Mouse (Mus musculus): Measurements from ENCODE around the gene Fgfr1op. TPM values are rescaled to one million over a fixed set of nuclear protein-coding genes. Genes with fewer than 3 reads are reported as not detected.

Fgfr1op gene
- polyA plus RNA-seq, 1 experiment from 2014 or later: 18.2 TPM

- 54% methylated on average over 10 of the region's 10 CpGs for WGBS (ENCODE audit: insufficient replicate concordance)
Observed at GRCm38 (mm10) chr17:8210675-8211074, 45.4 kb downstream of the Fgfr1op start.

GRCm38 (mm10) chr17:8211399-8211798, 46.1 kb downstream of the Fgfr1op start:
- Histone ChIP-seq H3K9ac (no peak overlapping the region), H3K9me3 (replicated peaks) (no peaks in the 10 kb centered on the region), H3K4me3 (no peak overlapping the region), H3K36me3 (no peaks in the 10 kb centered on the region), H3K27ac (no peak overlapping the region), H3K4me1 (no peaks in the 10 kb centered on the region), H3K4me2 (no peak overlapping the region), H3K27me3 (replicated peaks) (peaks cover 13% of the 10 kb centered on the region; the same call in 1 of the 2 replicates)
- 71% methylated on average over 6 of the region's 6 CpGs for WGBS (ENCODE audit: insufficient replicate concordance)
- no peak for ATAC-seq

More at GRCm38 (mm10) chr17:8210675-8211074, 45.4 kb downstream of the Fgfr1op start:
- no peak for ATAC-seq
- Histone ChIP-seq H3K9ac (no peak overlapping the region), H3K27me3 (replicated peaks) (peaks cover 13% of the 10 kb centered on the region; the same call in 1 of the 2 replicates), H3K4me3 (no peak overlapping the region), H3K4me1 (no peaks in the 10 kb centered on the region), H3K36me3 (no peaks in the 10 kb centered on the region), H3K4me2 (no peak overlapping the region), H3K9me3 (replicated peaks) (no peaks in the 10 kb centered on the region), H3K27ac (no peak overlapping the region)

DNA sequence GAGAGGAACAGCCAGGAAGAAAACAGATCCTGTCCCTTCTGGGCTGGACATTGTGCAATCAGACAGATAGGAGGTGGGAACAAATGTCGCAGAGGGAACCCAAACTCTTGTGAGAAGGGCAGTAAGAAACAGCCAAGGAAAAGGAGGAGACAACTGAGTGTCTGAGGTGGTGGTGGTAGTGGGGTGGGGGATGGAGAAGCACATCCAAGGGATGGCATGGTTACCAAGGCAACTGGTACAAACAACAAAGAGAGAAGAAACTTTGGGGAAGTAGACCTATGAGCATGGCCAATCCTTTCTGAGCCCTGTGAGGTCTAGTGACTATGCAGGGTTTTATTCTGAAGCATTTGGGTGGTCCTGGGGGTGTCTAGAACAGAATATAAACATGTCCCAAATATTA, 49.1 kb downstream of the Fgfr1op start:
- Histone ChIP-seq H3K27me3 (replicated peaks) (peaks cover 13% of the 10 kb centered on the region; the same call in 1 of the 2 replicates), H3K4me1 (no peaks in the 10 kb centered on the region), H3K4me2 (no peak overlapping the region), H3K36me3 (no peaks in the 10 kb centered on the region), H3K27ac (no peak overlapping the region), H3K4me3 (no peak overlapping the region), H3K9ac (no peak overlapping the region), H3K9me3 (replicated peaks) (no peaks in the 10 kb centered on the region)
- WGBS (ENCODE audit: insufficient replicate concordance): 39% methylated on average over 1 of the region's 1 CpGs
- no peak for ATAC-seq

DNA sequence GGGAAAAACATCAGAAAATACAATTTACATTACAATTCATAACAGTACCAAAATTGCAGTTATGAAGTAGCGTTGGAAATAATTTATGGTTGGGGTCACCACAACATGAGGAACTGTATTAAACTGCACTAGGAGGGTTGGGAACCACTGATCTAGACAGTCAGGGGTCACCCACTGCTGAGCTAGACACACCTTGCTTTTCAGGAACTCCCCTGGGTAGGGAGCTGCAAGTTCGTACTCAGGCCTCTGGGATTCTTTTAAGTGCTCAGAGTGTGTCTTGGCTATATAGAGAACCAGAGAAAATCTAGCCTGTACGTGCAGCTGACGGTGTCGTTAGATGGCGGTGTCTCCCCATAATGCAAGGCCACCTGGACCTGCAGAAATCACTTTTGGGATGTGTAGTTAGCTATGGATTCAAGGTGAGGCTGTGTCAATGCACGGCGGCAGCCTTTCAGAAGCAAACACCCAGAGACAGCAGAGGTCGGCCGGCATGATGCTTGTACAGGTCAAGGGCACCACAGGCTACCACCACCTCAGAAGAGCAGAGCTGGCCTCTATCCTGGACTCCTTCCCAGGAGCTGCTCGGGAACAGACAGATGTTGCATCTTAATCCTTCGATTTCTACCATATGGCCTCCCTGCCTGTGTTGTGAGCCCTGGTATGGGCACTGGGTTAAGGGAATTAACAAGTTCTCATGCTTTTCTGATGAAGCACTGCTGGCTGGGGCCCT, 49.9 kb downstream of the Fgfr1op start:
- H3K4me1 ChIP-seq: no peaks in the 10 kb centered on the region
- H3K4me2 ChIP-seq: no peak overlapping the region
- H3K4me3 ChIP-seq: no peak overlapping the region
- 73% methylated on average over 12 of the region's 12 CpGs for WGBS (ENCODE audit: insufficient replicate concordance)
- no peak for ATAC-seq
- peaks cover 13% of the 10 kb centered on the region; the same call in 1 of the 2 replicates for H3K27me3 ChIP-seq (replicated peaks)
- no peaks in the 10 kb centered on the region for H3K9me3 ChIP-seq (replicated peaks)
- no peak overlapping the region for H3K9ac ChIP-seq
- H3K36me3 ChIP-seq: no peaks in the 10 kb centered on the region
- H3K27ac ChIP-seq: no peak overlapping the region

DNA sequence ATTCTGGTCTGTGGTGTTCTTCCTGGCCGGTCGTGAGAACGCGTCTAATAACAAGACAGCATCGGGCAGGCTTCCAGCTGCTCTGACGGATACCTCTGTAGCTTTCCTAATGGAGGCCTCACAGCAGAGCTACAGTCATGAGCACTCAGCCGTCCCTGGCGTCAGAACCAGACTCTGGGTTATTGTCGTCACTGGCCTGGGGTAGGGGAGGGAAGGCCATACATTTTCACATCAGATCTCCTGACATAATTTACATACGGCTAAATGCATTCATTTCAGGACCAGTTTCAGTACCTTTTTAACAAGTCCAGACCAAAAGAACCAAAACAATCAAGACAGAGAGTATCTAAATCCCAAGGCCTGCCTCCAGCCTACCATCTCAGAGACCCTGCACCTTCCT, 57.9 kb downstream of the Fgfr1op start:
- no peak for ATAC-seq
- no peaks in the 10 kb centered on the region for H3K36me3 ChIP-seq
- H3K4me2 ChIP-seq: no peak overlapping the region
- 80% methylated on average over 10 of the region's 10 CpGs for WGBS (ENCODE audit: insufficient replicate concordance)
- no peaks in the 10 kb centered on the region for H3K9me3 ChIP-seq (replicated peaks)
- no peak overlapping the region for H3K27ac ChIP-seq
- H3K4me1 ChIP-seq: no peaks in the 10 kb centered on the region
- no peaks in the 10 kb centered on the region for H3K27me3 ChIP-seq (replicated peaks)
- H3K4me3 ChIP-seq: no peak overlapping the region
- H3K9ac ChIP-seq: no peak overlapping the region

DNA sequence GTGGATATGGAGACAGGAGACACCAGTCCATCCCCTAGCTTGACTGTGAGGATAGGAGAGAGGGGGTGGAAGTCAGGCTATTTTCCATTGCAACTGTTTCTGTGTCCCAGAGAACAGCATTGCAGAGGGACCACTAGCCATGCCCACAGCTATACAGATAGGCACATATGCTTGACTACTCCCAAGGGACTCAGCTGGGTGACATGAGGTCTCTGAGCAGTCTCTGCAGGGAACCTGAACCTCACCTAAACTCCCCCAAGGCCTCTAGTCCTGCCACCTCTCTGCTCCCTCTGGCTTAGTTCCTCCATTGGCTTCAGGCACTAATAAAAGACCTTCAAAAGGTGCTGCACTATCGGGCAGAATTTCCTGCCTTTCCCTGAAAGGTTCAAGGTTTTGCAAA, 58.8 kb downstream of the Fgfr1op start:
- no peak overlapping the region for H3K27ac ChIP-seq
- WGBS (ENCODE audit: insufficient replicate concordance): 57% methylated on average over 1 of the region's 1 CpGs
- no peaks in the 10 kb centered on the region for H3K4me1 ChIP-seq
- no peak overlapping the region for H3K4me2 ChIP-seq
- no peak overlapping the region for H3K4me3 ChIP-seq
- no peak for ATAC-seq
- H3K27me3 ChIP-seq (replicated peaks): 0 out of 2 replicates have a peak, but pooled peaks cover 3% of the 10 kb centered on the region
- H3K9me3 ChIP-seq (replicated peaks): no peaks in the 10 kb centered on the region
- H3K9ac ChIP-seq: no peak overlapping the region
- H3K36me3 ChIP-seq: no peaks in the 10 kb centered on the region

DNA sequence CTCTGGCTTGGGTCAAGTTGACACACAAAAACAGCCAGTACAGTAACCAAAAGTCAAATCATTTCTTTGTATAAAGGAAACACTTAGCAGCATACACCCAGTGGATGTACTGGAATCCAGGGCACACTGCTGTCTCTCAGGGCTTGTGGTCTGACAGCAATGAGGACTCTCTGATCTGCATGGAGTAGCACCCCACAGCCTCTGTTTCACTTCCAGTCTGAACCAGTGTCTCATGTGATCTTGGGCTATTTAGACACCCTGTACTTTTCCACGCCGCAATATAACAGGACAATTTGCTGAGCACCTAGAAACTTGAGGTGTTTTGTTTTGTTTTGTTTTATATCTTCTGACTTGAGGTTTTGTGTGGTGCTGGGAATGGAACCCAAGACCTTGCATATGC, 59.9 kb downstream of the Fgfr1op start:
- Histone ChIP-seq H3K27me3 (replicated peaks) (0 out of 2 replicates have a peak, but pooled peaks cover 3% of the 10 kb centered on the region), H3K9me3 (replicated peaks) (no peaks in the 10 kb centered on the region), H3K27ac (no peak overlapping the region), H3K9ac (no peak overlapping the region), H3K4me1 (no peaks in the 10 kb centered on the region), H3K36me3 (no peaks in the 10 kb centered on the region), H3K4me3 (no peak overlapping the region), H3K4me2 (no peak overlapping the region)
- no peak for ATAC-seq
- 81% methylated on average over 2 of the region's 2 CpGs for WGBS (ENCODE audit: insufficient replicate concordance)

GRCm38 (mm10) chr17:8225746-8226145, 60.4 kb downstream of the Fgfr1op start:
- H3K9me3 ChIP-seq (replicated peaks): no peaks in the 10 kb centered on the region
- ATAC-seq: no peak
- no peak overlapping the region for H3K27ac ChIP-seq
- H3K4me2 ChIP-seq: no peak overlapping the region
- 62% methylated on average over 4 of the region's 4 CpGs for WGBS (ENCODE audit: insufficient replicate concordance)
- H3K27me3 ChIP-seq (replicated peaks): 0 out of 2 replicates have a peak, but pooled peaks cover 3% of the 10 kb centered on the region
- H3K4me1 ChIP-seq: no peaks in the 10 kb centered on the region
- H3K4me3 ChIP-seq: no peak overlapping the region
- no peak overlapping the region for H3K9ac ChIP-seq
- H3K36me3 ChIP-seq: no peaks in the 10 kb centered on the region

DNA sequence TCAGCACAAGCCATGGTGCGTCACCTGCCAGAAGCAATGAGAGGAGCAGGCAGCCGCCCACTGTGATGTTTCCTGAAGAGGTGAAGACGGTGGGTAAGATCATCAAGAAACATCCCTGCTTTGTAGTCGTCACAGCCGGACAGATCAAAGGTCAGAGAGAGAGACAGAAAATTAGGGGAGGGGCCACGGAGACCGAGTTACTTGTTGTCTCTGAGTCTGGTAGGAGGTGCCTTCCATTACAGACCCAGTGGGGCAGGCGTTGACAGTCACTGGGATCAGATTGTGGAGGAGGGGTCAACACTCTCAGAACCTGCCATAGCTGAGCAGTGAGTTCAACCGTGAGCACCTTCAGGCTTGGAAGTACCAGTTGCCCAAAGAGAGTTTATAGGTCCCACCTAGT, 63.3 kb downstream of the Fgfr1op start:
- 42% methylated on average over 9 of the region's 9 CpGs for WGBS (ENCODE audit: insufficient replicate concordance)
- H3K27me3 ChIP-seq (replicated peaks): 0 out of 2 replicates have a peak, but pooled peaks cover 3% of the 10 kb centered on the region
- H3K9ac ChIP-seq: no peak overlapping the region
- no peak for ATAC-seq
- no peak overlapping the region for H3K4me3 ChIP-seq
- no peaks in the 10 kb centered on the region for H3K9me3 ChIP-seq (replicated peaks)
- H3K4me2 ChIP-seq: no peak overlapping the region
- no peaks in the 10 kb centered on the region for H3K36me3 ChIP-seq
- H3K27ac ChIP-seq: no peak overlapping the region
- no peaks in the 10 kb centered on the region for H3K4me1 ChIP-seq

DNA sequence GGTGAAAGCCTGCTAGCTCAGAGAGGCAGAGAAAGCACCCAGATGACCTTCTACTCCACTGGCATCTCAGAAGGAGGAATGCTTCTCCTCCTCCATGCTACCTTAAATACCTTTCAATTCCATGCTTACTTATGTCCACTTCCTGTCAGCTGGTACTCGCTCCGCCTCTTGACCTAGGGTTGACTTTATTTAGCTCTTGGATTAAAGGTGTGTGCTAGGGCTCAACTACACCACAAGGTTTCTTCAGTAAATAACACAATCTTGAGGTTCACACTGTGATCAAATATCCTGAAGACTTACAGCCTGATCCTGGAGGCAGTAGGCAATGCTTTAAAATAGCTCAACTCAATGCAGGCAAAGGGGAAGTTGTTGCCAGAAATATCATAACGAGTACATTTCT, 64.3 kb downstream of the Fgfr1op start:
- H3K4me3 ChIP-seq: no peak overlapping the region
- H3K27me3 ChIP-seq (replicated peaks): peaks cover 3% of the 10 kb centered on the region; the same call in 1 of the 2 replicates
- no peak overlapping the region for H3K9ac ChIP-seq
- no peak for ATAC-seq
- H3K4me2 ChIP-seq: no peak overlapping the region
- no peaks in the 10 kb centered on the region for H3K4me1 ChIP-seq
- H3K9me3 ChIP-seq (replicated peaks): no peaks in the 10 kb centered on the region
- WGBS (ENCODE audit: insufficient replicate concordance): 68% methylated on average over 3 of the region's 3 CpGs
- H3K27ac ChIP-seq: no peak overlapping the region
- H3K36me3 ChIP-seq: no peaks in the 10 kb centered on the region

GRCm38 (mm10) chr17:8232089-8232488, 66.8 kb downstream of the Fgfr1op start:
- H3K9ac ChIP-seq: no peak overlapping the region
- ATAC-seq: no peak
- no peaks in the 10 kb centered on the region for H3K4me1 ChIP-seq
- no peaks in the 10 kb centered on the region for H3K9me3 ChIP-seq (replicated peaks)
- H3K36me3 ChIP-seq: no peaks in the 10 kb centered on the region
- H3K4me2 ChIP-seq: no peak overlapping the region
- H3K4me3 ChIP-seq: no peak overlapping the region
- no peak overlapping the region for H3K27ac ChIP-seq
- 46% methylated on average over 5 of the region's 5 CpGs for WGBS (ENCODE audit: insufficient replicate concordance)
- peaks cover 3% of the 10 kb centered on the region; the same call in 1 of the 2 replicates for H3K27me3 ChIP-seq (replicated peaks)

DNA sequence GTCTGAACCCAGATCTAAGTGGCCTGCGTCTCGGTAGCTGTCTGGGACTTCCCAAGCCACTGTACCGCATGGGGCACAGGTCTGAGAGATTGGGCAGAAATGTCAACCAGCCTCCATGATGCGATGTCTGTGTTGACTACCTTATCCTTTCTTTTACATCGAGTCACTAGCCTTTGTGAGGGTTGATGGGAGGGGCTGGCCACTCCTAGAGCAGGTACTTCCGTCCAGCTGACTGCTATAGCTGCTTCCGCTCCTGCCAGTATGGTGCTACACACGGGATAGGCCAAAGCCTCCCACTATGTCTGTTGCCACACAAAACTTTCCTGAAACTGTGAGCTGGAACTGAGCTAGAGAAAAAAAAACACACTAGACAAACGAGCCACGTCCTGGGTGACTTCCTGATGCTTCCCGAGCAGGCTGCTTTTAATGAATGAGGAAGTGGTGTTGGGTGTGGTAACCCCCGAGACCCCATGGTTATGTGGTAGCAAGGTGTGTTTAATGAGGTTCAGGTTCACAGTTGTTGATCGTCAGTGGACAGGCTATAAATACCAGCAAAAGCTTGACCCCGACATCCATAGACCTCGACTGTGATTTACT, 68.4 kb downstream of the Fgfr1op start:
- Histone ChIP-seq H3K9ac (no peak overlapping the region), H3K4me2 (no peak overlapping the region), H3K27ac (no peak overlapping the region), H3K36me3 (no peaks in the 10 kb centered on the region), H3K4me1 (no peaks in the 10 kb centered on the region), H3K9me3 (replicated peaks) (no peaks in the 10 kb centered on the region), H3K27me3 (replicated peaks) (peaks cover under 1% of the 10 kb centered on the region; the same call in 1 of the 2 replicates), H3K4me3 (no peak overlapping the region)
- 50% methylated on average over 15 of the region's 15 CpGs for WGBS (ENCODE audit: insufficient replicate concordance)
- ATAC-seq: no peak
